Mouse (Mus musculus) cerebellum, postnatal 36 days (tissue): ENCODE results near the gene Obp2a.
"Not testable (repeated sequence)": the region's sequence is repeated elsewhere in the genome, so short reads cannot be mapped to it uniquely, and the experiment has no call there.

ENCODE experiments used
- DNase-seq, 2 experiments: peaks; one replicate each; pipeline ENCODE4 v3.0.0; 2021 to 2022; ENCODE audit warnings: mixed read lengths in 2 of 2

Gene Obp2a

GRCm38 (mm10) chr2:25699743-25700142 lies at the start of gene Obp2a:
Obp2a (plus strand) TSS chr2:25700043.
- DNase-seq = not testable (repeated sequence)

GRCm38 (mm10) chr2:25652902-25653301 lies 46.9 kb upstream of the Obp2a start, which contains the start of gene Lcn8:
Lcn8 (plus strand) TSS chr2:25653120.
- DNase-seq = no peak

DNA sequence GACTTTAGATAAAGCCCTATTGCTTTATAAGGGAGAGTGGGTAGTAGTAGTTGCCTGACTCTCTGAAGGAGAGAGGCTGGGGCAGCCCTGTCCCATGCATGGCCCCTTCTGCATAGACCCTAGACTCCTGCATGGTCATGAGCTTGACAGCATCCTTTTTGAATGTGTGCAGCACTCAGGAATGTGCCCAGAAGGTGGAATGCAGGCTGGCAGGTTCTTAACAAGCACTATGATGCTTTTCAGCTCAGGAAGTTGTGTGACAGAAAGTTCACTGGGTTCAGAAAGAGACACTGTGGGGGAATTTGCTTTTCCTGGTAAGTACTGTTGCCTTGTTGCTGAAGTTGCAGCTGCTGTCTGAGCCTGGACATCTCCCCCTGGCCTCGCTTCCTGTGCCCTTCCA lies 45.3 kb upstream of the Obp2a start:
- no peak for DNase-seq

- peak; percentile 16 to 18 for DNase-seq
Observed at GRCm38 (mm10) chr2:25656691-25657090, 43.2 kb upstream of the Obp2a start.

GRCm38 (mm10) chr2:25657246-25657645 lies 42.6 kb upstream of the Obp2a start:
- DNase-seq = peak; percentile 51 to 53

GRCm38 (mm10) chr2:25657652-25658051 lies 42.2 kb upstream of the Obp2a start, which contains the start of gene Lcn5:
Lcn5 (plus strand) TSS chr2:25657952.
- no peak for DNase-seq

DNA sequence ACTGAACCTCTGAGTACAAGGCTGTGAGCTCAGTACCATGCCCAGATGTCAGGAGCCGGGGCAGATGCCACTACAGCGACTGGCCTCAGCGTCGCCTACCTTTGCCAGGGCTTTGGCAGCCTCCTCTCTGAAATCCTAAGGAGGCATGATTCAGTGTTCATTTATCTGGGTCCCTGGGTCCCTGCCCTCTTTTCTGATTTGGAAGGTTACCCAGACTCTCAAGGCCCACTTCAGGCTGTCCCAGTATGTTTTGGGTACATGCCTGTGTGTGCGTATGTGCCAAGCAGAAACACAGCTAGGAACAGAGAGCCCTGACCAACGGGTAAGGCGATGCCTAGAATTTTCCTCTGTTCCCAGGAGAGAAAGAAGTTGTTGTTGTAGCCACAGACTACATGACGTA lies 39.6 kb upstream of the Obp2a start:
- DNase-seq = no peak

- peak in 1 of 2 experiments; percentile 13 for DNase-seq
Observed at GRCm38 (mm10) chr2:25661245-25661970, 38.4 kb upstream of the Obp2a start.

GRCm38 (mm10) chr2:25663511-25663910 lies 36.3 kb upstream of the Obp2a start:
- peak; percentile 50 to 51 for DNase-seq

DNA sequence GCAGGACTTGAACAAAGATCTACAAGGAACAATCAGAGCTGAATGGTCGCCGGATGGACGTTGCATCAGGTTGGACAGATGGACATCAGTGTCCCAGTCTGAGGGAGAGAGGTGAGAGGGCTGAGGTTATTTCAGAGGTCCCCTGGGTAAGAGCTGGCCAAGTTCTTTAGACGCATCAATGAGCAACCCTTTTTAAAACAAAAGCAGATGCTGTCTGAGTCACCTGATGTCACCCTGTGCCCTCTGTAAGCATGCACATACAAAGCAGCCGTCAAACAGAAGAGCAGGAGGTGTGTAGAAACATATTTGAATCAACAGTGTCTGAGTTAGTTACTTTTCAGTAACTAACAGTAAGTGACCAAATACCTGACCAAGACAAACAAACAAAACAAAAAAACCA lies 35.7 kb upstream of the Obp2a start:
- DNase-seq = no peak

- no peak for DNase-seq
Observed at GRCm38 (mm10) chr2:25666516-25666915, 33.3 kb upstream of the Obp2a start.

GRCm38 (mm10) chr2:25676486-25676885 lies 23.4 kb upstream of the Obp2a start, which contains the start of gene Lcn6:
Lcn6 (plus strand) TSS chr2:25676786.
- no peak for DNase-seq

- no peak for DNase-seq
Observed at GRCm38 (mm10) chr2:25679559-25679958, 20.3 kb upstream of the Obp2a start.

GRCm38 (mm10) chr2:25682426-25682825 lies 17.4 kb upstream of the Obp2a start, which contains the start of gene Lcn10:
Lcn10 (plus strand) TSS chr2:25682726.
- DNase-seq = no peak

DNA sequence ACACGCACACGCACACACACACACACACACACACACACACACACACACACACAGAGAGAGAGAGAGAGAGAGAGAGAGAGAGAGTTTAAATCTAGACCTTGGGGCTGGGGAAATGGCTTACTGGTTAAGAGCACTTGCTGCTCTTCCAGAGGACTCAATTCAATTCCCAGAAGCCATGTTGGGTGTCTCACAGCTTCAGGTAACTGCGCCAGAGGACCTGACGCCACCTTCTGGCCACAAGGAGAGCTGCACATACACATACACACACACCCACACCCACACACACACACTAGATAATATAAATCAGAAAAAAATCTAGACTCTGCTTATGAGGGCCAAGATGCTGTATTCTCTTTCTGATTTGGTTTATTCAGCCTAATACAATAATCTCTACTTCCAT lies 12.9 kb upstream of the Obp2a start:
- no peak for DNase-seq

GRCm38 (mm10) chr2:25694605-25695004 lies 5.2 kb upstream of the Obp2a start:
- peak; percentile 57 to 66 for DNase-seq

DNA sequence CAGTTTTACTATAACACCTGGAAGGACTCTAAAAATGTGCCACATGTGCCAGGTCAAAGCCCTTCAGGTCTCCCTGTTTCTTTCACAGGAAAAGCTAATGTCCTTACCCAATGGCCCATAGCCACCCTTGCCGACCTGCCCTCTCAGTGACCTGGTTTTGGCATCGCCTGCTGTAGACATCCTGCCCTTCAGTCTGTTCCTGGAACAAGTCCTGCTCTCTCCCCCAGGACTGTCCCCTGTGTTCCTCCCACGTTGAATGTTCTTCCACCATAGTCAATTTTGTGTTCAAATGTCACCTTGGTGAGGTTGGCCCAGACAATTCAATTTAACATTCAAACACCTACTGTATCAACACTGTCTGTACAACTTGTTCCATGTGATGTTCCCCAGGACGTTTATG lies 2.9 kb upstream of the Obp2a start:
- DNase-seq = no peak

DNA sequence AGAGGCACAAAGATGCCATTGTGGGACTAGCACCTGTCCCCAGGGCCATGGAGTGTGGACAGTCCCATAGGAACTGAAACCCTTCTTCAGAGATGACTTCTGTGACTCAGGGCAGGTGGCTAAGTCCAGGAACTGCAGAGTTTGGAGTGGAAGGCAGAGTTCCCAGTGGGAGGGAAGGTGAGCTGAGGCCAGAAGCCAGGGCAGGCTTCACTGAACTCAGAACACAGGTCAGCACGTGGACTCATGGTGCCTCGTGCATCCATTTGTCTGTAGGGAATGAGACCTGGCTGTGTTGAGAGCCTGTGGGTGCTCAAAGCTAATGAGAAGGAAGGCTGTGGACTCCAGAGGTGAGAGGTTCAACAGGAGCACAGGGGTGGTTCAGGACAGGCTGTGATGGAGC lies 1.1 kb upstream of the Obp2a start:
- DNase-seq = no peak

- DNase-seq = no peak
Observed at GRCm38 (mm10) chr2:25701001-25701400, 1.2 kb downstream of the Obp2a start.

GRCm38 (mm10) chr2:25703706-25704105 lies 3.9 kb downstream of the Obp2a start:
- no peak for DNase-seq

DNA sequence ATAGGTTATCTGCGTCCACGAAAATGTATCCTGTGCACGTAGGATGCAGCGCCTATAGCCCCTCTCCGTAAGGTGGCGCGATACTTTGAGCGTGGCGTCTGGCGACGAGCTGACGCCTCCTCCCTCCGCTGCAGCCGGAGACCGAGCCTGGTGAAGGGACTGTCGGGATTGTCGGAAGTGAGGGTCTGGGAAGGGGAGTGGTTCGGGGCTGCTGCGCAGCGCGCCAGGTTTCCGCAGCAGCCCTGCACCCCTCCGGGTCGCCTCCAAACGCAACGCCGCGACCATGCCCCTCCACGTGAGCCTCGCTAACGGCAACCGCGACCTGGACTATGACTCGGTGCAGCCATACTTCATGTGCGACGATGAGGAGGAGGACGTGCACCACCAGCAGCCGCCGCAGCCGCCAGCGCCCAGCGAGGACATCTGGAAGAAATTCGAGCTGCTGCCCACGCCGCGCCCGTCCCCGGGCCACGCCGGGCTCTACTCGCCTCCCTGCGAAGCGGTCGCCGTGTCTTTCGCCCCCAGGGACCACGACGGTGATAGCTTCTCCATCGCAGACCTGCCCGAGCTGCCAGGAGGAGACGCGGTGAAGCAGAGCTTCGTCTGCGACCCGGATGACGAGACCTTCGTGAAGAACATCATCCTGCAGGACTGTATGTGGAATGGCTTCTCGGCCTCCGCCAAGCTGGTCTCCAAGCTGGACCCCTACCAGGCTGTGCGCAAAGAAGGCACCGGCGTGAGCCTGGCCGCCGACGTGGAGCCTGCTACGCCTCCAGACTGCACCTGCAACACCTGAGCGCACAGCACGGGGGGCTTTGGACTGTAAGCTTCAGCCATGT lies 7.0 kb downstream of the Obp2a start, which contains the start of gene Bmyc:
Gene Bmyc (plus strand): TSS at position 97 of the 839 bp plus-strand sequence.
- peak; percentile 82 for DNase-seq

DNA sequence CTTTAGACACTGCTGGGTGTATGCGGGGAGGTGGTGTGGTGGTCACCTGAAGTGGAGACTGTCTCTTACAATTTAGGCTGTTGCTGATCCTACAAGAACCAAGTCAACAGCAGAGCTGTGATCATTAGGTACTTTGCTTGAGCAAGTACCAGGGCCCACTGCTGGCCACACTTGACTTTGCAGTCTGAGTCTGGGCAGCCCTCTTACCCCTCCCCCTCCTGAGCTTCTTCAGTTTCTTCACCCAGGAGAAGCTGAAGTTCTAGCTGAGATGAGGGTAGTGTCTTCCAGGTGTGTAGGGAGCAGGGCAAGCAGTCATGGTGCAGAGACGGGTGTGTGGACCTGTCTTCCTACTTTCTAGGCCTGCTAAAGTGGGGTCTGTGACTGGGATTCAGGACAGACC lies 8.3 kb downstream of the Obp2a start:
- peak; percentile 27 to 29 for DNase-seq

DNA sequence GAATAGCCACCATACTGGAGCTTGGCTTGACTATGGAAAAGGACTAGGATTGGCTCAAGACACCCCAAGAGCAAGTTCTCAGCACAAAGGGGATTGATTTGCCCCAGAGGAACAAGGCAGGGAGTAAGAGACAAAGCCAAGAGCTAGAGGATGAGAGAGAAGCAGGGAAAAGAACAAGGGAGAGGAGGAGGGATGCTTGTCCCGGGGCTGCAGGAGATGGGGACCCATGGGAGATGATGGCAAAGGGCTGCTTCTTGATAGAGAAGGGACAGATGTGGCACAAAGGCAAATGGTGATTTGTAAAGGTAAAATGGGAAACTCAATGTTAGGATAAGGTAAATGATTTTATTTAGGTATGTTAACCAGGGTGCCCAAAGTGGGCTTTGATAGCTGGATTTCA lies 9.2 kb downstream of the Obp2a start:
- not testable (repeated sequence) for DNase-seq

DNA sequence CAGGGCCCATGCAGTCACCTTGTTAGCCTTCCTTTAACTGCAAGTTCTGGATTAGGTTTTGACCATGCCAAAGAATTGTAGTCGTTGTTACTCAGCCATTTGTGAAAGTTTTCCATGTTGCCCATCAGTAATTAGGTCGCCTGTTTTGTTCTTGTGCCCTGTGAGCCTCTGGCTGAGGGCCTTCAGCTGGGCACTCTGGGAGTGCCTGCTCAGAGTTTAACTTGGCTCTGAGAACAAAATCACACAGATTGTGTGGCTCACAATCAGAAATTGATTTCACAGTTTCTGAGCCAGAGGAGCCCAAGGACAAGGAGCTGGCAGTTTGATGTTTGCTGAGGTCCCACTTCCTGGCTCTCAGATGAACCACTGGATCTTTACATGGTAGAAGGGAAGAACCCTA lies 9.9 kb downstream of the Obp2a start:
- DNase-seq = not testable (repeated sequence)
